Comparison of ENCODE assay signal across 24 mouse cellular contexts in the genomic region with DNA sequence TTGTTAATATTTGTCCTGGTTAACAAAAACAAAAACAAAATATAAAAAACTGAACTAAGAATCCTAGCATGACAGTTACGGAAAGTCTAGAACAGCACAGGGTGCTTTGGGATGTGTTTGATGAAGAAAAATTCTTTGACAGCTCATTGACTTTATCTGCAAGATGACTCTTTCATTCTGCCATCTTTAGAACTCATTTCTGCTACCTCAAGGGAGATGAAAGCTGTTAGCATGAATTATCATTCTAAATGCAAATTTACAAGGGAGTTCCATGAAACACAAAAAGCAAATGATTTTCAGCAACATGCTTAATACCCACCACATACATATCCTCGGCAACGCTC.
DNase-seq lines count a peak whose midpoint lies in the region; ATAC-seq lines count a peak whose summit lies in the region.
"Had no signal": no experiment of that assay in that cellular context is flagged by ENCODE, and none has a peak within 500 bp of the region (broad histone marks: within the 10 kb centered on the region; RNA-seq: fewer than 3 reads in every experiment).

No protein-coding gene starts in this region.

- no peaks in the 10 kb centered on the region for H3K9me3 ChIP-seq in forebrain, embryonic 14.5 days (replicated peaks; ENCODE audit: control insufficient read depth, low read length)
- no peaks in the 10 kb centered on the region for H3K9me3 ChIP-seq in forebrain, embryonic 10.5 days
- no peaks in the 10 kb centered on the region for H3K9me3 ChIP-seq in midbrain, embryonic 13.5 days
- H3K9me3 ChIP-seq in midbrain, embryonic 10.5 days (replicated peaks) = no peaks in the 10 kb centered on the region
- no peaks in the 10 kb centered on the region for H3K9me3 ChIP-seq in midbrain, embryonic 15.5 days
- H3K9me3 ChIP-seq: embryonic facial prominence, embryonic 13.5 days; limb, embryonic 10.5 days; liver, embryonic 15.5 days; lung, embryonic 15.5 days had no signal

- no peak overlapping the region for H3K4me3 ChIP-seq in forebrain, embryonic 14.5 days (ENCODE audit: low read depth, low read length)
- H3K4me3 ChIP-seq in forebrain, embryonic 10.5 days = no peak overlapping the region
- no peak overlapping the region for H3K4me3 ChIP-seq in midbrain, embryonic 13.5 days (replicated peaks)
- no peak overlapping the region for H3K4me3 ChIP-seq in midbrain, embryonic 10.5 days
- no peak overlapping the region for H3K4me3 ChIP-seq in midbrain, embryonic 15.5 days
- H3K4me3 ChIP-seq: embryonic facial prominence, embryonic 13.5 days; limb, embryonic 10.5 days; liver, embryonic 15.5 days; lung, embryonic 15.5 days; myocyte had no signal

- ATAC-seq in forebrain, embryonic 14.5 days = peak; percentile 20; the same call in 1 of the 2 replicates
- peak; percentile 65; the same call in 1 of the 2 replicates for ATAC-seq in midbrain, embryonic 13.5 days
- ATAC-seq in midbrain, embryonic 15.5 days (replicated peaks) = no peak
- ATAC-seq: inflammation-experienced regulatory T-cells, adult 6 months had no signal

- no peak overlapping the region for H3K9ac ChIP-seq in forebrain, embryonic 14.5 days (ENCODE audit: low read length)
- no peak overlapping the region for H3K9ac ChIP-seq in midbrain, embryonic 13.5 days (replicated peaks)
- H3K9ac ChIP-seq in midbrain, embryonic 15.5 days = no peak overlapping the region
- H3K9ac ChIP-seq: embryonic facial prominence, embryonic 13.5 days; liver, embryonic 15.5 days; lung, embryonic 15.5 days had no signal

- H3K4me2 ChIP-seq in forebrain, embryonic 14.5 days (ENCODE audit: low read length) = no peak overlapping the region
- H3K4me2 ChIP-seq in midbrain, embryonic 13.5 days (replicated peaks) = no peak overlapping the region
- no peak overlapping the region for H3K4me2 ChIP-seq in midbrain, embryonic 15.5 days
- H3K4me2 ChIP-seq: embryonic facial prominence, embryonic 13.5 days; liver, embryonic 15.5 days; lung, embryonic 15.5 days had no signal

- no peaks in the 10 kb centered on the region for H3K36me3 ChIP-seq in forebrain, embryonic 14.5 days (ENCODE audit: control insufficient read depth, insufficient read depth, low read length)
- no peaks in the 10 kb centered on the region for H3K36me3 ChIP-seq in forebrain, embryonic 10.5 days (replicated peaks)
- no peaks in the 10 kb centered on the region for H3K36me3 ChIP-seq in midbrain, embryonic 13.5 days
- H3K36me3 ChIP-seq in midbrain, embryonic 10.5 days = no peaks in the 10 kb centered on the region
- no peaks in the 10 kb centered on the region for H3K36me3 ChIP-seq in midbrain, embryonic 15.5 days (replicated peaks)
- H3K36me3 ChIP-seq: embryonic facial prominence, embryonic 13.5 days; limb, embryonic 10.5 days; liver, embryonic 15.5 days; lung, embryonic 15.5 days had no signal

- no peaks in the 10 kb centered on the region for H3K27me3 ChIP-seq in forebrain, embryonic 14.5 days (replicated peaks; ENCODE audit: control insufficient read depth, insufficient read depth, low read length)
- H3K27me3 ChIP-seq in forebrain, embryonic 10.5 days (ENCODE audit: poor library complexity, severe bottlenecking) = no peaks in the 10 kb centered on the region
- H3K27me3 ChIP-seq in midbrain, embryonic 13.5 days = no peaks in the 10 kb centered on the region
- no peaks in the 10 kb centered on the region for H3K27me3 ChIP-seq in midbrain, embryonic 10.5 days (ENCODE audit: low read depth, poor library complexity, severe bottlenecking)
- H3K27me3 ChIP-seq in midbrain, embryonic 15.5 days (replicated peaks) = no peaks in the 10 kb centered on the region
- H3K27me3 ChIP-seq: embryonic facial prominence, embryonic 13.5 days; liver, embryonic 15.5 days; lung, embryonic 15.5 days had no signal

- no peak overlapping the region; the same call in 1 of the 2 replicates for H3K27ac ChIP-seq in forebrain, embryonic 14.5 days (ENCODE audit: low read depth, low read length)
- H3K27ac ChIP-seq in forebrain, embryonic 10.5 days = no peak overlapping the region
- peak overlapping the region; percentile 59 for H3K27ac ChIP-seq in midbrain, embryonic 13.5 days
- H3K27ac ChIP-seq in midbrain, embryonic 10.5 days (replicated peaks) = no peak overlapping the region
- H3K27ac ChIP-seq in midbrain, embryonic 15.5 days = peak overlapping the region; percentile 64
- H3K27ac ChIP-seq: embryonic facial prominence, embryonic 13.5 days; kidney, postnatal 0 days; limb, embryonic 10.5 days; liver, embryonic 15.5 days; lung, embryonic 15.5 days; stomach, postnatal 0 days had no signal

- H3K4me1 ChIP-seq in forebrain, embryonic 14.5 days (ENCODE audit: control insufficient read depth, insufficient read depth, low read length) = peaks cover 14% of the 10 kb centered on the region; the same call in 1 of the 2 replicates
- H3K4me1 ChIP-seq in forebrain, embryonic 10.5 days = peaks cover 6% of the 10 kb centered on the region; the same call in 1 of the 2 replicates
- peaks cover 13% of the 10 kb centered on the region for H3K4me1 ChIP-seq in midbrain, embryonic 13.5 days (replicated peaks)
- peaks cover 11% of the 10 kb centered on the region for H3K4me1 ChIP-seq in midbrain, embryonic 10.5 days
- peaks cover 21% of the 10 kb centered on the region for H3K4me1 ChIP-seq in midbrain, embryonic 15.5 days
- H3K4me1 ChIP-seq: embryonic facial prominence, embryonic 13.5 days; liver, embryonic 15.5 days; lung, embryonic 15.5 days had no signal

- WGBS in forebrain, embryonic 14.5 days = 80% methylated on average over 3 of the region's 3 CpGs
- WGBS in forebrain, embryonic 10.5 days = 95% methylated on average over 3 of the region's 3 CpGs
- 71% methylated on average over 3 of the region's 3 CpGs for WGBS in midbrain, embryonic 13.5 days
- WGBS in midbrain, embryonic 10.5 days = 94% methylated on average over 3 of the region's 3 CpGs
- 63% methylated on average over 3 of the region's 3 CpGs for WGBS in midbrain, embryonic 15.5 days

- no peak for DNase-seq in forebrain, embryonic 14.5 days (ENCODE audit: low spot score)
- no peak for DNase-seq in forebrain, embryonic 10.5 days (ENCODE audit: extremely low spot score, low spot score)
- no peak for DNase-seq in midbrain, embryonic 10.5 days (ENCODE audit: low spot score)
- DNase-seq in spleen, postnatal 10 days (ENCODE audit: low spot score in 2 of 2) = no peak
- DNase-seq in frontal cortex, postnatal 25 days (ENCODE audit: low spot score in 2 of 2) = no peak
- DNase-seq: adrenal gland, postnatal 10 days; cerebellum, adult 18-20 months; gastrocnemius, postnatal 10 days; heart, adult 18-20 months; kidney, adult 2 months; liver; lung, postnatal 4 days; thymus, adult 2 months; thymus, postnatal 4 days had no signal

Comparison
In these comparisons a context has a peak if more than half of its experiments do, and no peak if none do; other contexts are left out.
1. H3K27ac ChIP-seq: peak in midbrain, embryonic 13.5 days (single experiment) and midbrain, embryonic 15.5 days (single experiment); none in forebrain, embryonic 14.5 days (single experiment), forebrain, embryonic 10.5 days (single experiment) and midbrain, embryonic 10.5 days (single experiment).